Mouse (Mus musculus) telencephalon, adult 2 months (tissue): ENCODE data around the gene Zfp157.
"Not testable (repeated sequence)": the region's sequence is repeated elsewhere in the genome, so short reads cannot be mapped to it uniquely, and the experiment has no call there.

Source experiments
- DNase-seq: peaks from one replicate; pipeline ENCODE4 v3.0.0-alpha.2; 2011; ENCODE audit warnings: low read depth, low spot score

The Zfp157 gene

GRCm38 (mm10) chr5:138441286-138442194 lies at the start of gene Zfp157:
Gene Zfp157 (plus strand): TSS chr5:138441468.
- peak; percentile 98 for DNase-seq

- DNase-seq: no peak
Observed at GRCm38 (mm10) chr5:138397795-138398337, 43.4 kb upstream of the Zfp157 start.

GRCm38 (mm10) chr5:138400431-138400830 lies 40.8 kb upstream of the Zfp157 start:
- DNase-seq: not testable (repeated sequence)

GRCm38 (mm10) chr5:138458371-138458770 lies 17.1 kb downstream of the Zfp157 start:
- no peak for DNase-seq

GRCm38 (mm10) chr5:138459107-138459506 lies 17.8 kb downstream of the Zfp157 start:
- DNase-seq: no peak

GRCm38 (mm10) chr5:138473601-138474000 lies 32.3 kb downstream of the Zfp157 start:
- peak; percentile 9 for DNase-seq

GRCm38 (mm10) chr5:138504548-138504947 lies 63.3 kb downstream of the Zfp157 start:
- not testable (repeated sequence) for DNase-seq
